Mouse (Mus musculus): ENCODE results near the gene Atxn1. TPM values are rescaled to one million over a fixed set of nuclear protein-coding genes. Genes with fewer than 3 reads are reported as not detected.

Gene Atxn1
- total and polyA plus RNA-seq, 3 experiments = 0.39 to 1.1 TPM; not detected in 1

GRCm38 (mm10) chr13:45865620-45866019 lies 99.2 kb downstream of the Atxn1 start:
- Histone ChIP-seq H3K27ac (ENCODE audit: control insufficient read depth, low read depth, low read length) (no peak overlapping the region), H3K9me3 (replicated peaks; ENCODE audit: insufficient read depth, low read length) (no peaks in the 10 kb centered on the region), H3K9ac (ENCODE audit: control insufficient read depth, low read depth, low read length, poor library complexity, severe bottlenecking) (no peak overlapping the region), H3K4me3 (ENCODE audit: control insufficient read depth in 1 of 2, insufficient read depth in 1 of 2, low read depth in 2 of 2, low read length in 2 of 2) (no peak overlapping the region), H3K36me3 (ENCODE audit: control insufficient read depth in 1 of 2, insufficient read depth in 2 of 2, low read length in 2 of 2) (peaks cover 0 to 7% of the 10 kb centered on the region in 2 experiments; a peak in 2 of 4 replicates), H3K4me1 (ENCODE audit: control insufficient read depth in 1 of 2, insufficient read depth in 2 of 2, low read length in 2 of 2) (peaks cover 4 to 15% of the 10 kb centered on the region in 2 experiments; a peak in 3 of 4 replicates), H3K79me2 (ENCODE audit: control insufficient read depth, insufficient read depth, low read length, poor library complexity) (no peaks in the 10 kb centered on the region), H3K27me3 (ENCODE audit: control insufficient read depth in 1 of 2, insufficient read depth in 2 of 2, low read length in 2 of 2) (no peaks in the 10 kb centered on the region)
- no peak for DNase-seq (ENCODE audit: low read depth, low spot score)
- TF ChIP-seq ZKSCAN1 (IDR thresholded peaks at IDR 0.05; ENCODE audit: low read depth, low read length) (no peak), JUND (IDR thresholded peaks at IDR 0.05; ENCODE audit: low read depth, low read length) (no peak), NRF1 (IDR thresholded peaks at IDR 0.05; ENCODE audit: insufficient read depth, low read depth, low read length, poor library complexity, severe bottlenecking) (no peak), MAFK (IDR thresholded peaks at IDR 0.05; ENCODE audit: borderline replicate concordance, low read depth, low read length) (no peak), UBTF (IDR thresholded peaks at IDR 0.05; ENCODE audit: borderline replicate concordance, insufficient read depth, low read depth, low read length) (no peak), MAX (IDR thresholded peaks at IDR 0.05; ENCODE audit: low read length) (no peak), E2F4 (IDR thresholded peaks at IDR 0.05; ENCODE audit: borderline replicate concordance, low read depth, low read length) (no peak), TBP (IDR thresholded peaks at IDR 0.05; ENCODE audit: low read depth, low read length) (no peak), EP300 (IDR thresholded peaks at IDR 0.05; ENCODE audit: low read depth in 1 of 2, low read length in 2 of 2) (no peak), TCF12 (IDR thresholded peaks at IDR 0.05; ENCODE audit: low read depth, low read length) (no peak), RAD21 (IDR thresholded peaks at IDR 0.05; ENCODE audit: low read depth, low read length) (no peak), SMC3 (IDR thresholded peaks at IDR 0.05; ENCODE audit: low read depth, low read length) (no peak), CHD1 (IDR thresholded peaks at IDR 0.05; ENCODE audit: low read depth, low read length) (no peak), ZMIZ1 (IDR thresholded peaks at IDR 0.05; ENCODE audit: low read depth, low read length) (no peak), GABPA (IDR thresholded peaks at IDR 0.05; ENCODE audit: low read depth, low read length) (no peak), MXI1 (IDR thresholded peaks at IDR 0.05; ENCODE audit: low read depth, low read length) (no peak), MAZ (IDR thresholded peaks at IDR 0.05; ENCODE audit: low read depth, low read length) (no peak), ELF1 (IDR thresholded peaks at IDR 0.05; ENCODE audit: low read depth, low read length) (no peak), USF1 (IDR thresholded peaks at IDR 0.05; ENCODE audit: low read depth, low read length) (no peak), RCOR1 (IDR thresholded peaks at IDR 0.05; ENCODE audit: low read depth, low read length) (no peak)

GRCm38 (mm10) chr13:45863779-45864178 lies 101.0 kb downstream of the Atxn1 start:
- Histone ChIP-seq H3K9ac (ENCODE audit: control insufficient read depth, low read depth, low read length, poor library complexity, severe bottlenecking) (no peak overlapping the region), H3K36me3 (ENCODE audit: control insufficient read depth in 1 of 2, insufficient read depth in 2 of 2, low read length in 2 of 2) (peaks cover 0 to 7% of the 10 kb centered on the region in 2 experiments; a peak in 2 of 4 replicates), H3K4me3 (ENCODE audit: control insufficient read depth in 1 of 2, insufficient read depth in 1 of 2, low read depth in 2 of 2, low read length in 2 of 2) (no peak overlapping the region), H3K27me3 (ENCODE audit: control insufficient read depth in 1 of 2, insufficient read depth in 2 of 2, low read length in 2 of 2) (no peaks in the 10 kb centered on the region), H3K9me3 (replicated peaks; ENCODE audit: insufficient read depth, low read length) (no peaks in the 10 kb centered on the region), H3K27ac (ENCODE audit: control insufficient read depth, low read depth, low read length) (no peak overlapping the region), H3K4me1 (ENCODE audit: control insufficient read depth in 1 of 2, insufficient read depth in 2 of 2, low read length in 2 of 2) (peaks cover 4 to 20% of the 10 kb centered on the region in 2 experiments; a peak in 3 of 4 replicates), H3K79me2 (ENCODE audit: control insufficient read depth, insufficient read depth, low read length, poor library complexity) (no peaks in the 10 kb centered on the region)
- no peak for TF ChIP-seq MYB (IDR thresholded peaks at IDR 0.05; ENCODE audit: low read depth, low read length)
- TF ChIP-seq RAD21 (IDR thresholded peaks at IDR 0.05; ENCODE audit: low read depth, low read length) = no peak
- no peak for TF ChIP-seq POLR2AphosphoS5 (IDR thresholded peaks at IDR 0.05; ENCODE audit: borderline replicate concordance, low read depth, low read length)
- no peak for TF ChIP-seq RCOR1 (IDR thresholded peaks at IDR 0.05; ENCODE audit: low read depth, low read length)
- no peak for TF ChIP-seq ZKSCAN1 (IDR thresholded peaks at IDR 0.05; ENCODE audit: low read depth, low read length)
- no peak for TF ChIP-seq MXI1 (IDR thresholded peaks at IDR 0.05; ENCODE audit: low read depth, low read length)
- TF ChIP-seq E2F4 (IDR thresholded peaks at IDR 0.05; ENCODE audit: borderline replicate concordance, low read depth, low read length) = no peak
- TF ChIP-seq USF2 (IDR thresholded peaks at IDR 0.05; ENCODE audit: borderline replicate concordance in 1 of 2, insufficient read depth in 1 of 2, low read depth in 1 of 2, low read length in 2 of 2) = no peak
- no peak for TF ChIP-seq ZC3H11A (IDR thresholded peaks at IDR 0.05; ENCODE audit: low read depth, low read length)
- TF ChIP-seq SIN3A (IDR thresholded peaks at IDR 0.05; ENCODE audit: low read length) = no peak
- TF ChIP-seq GABPA (IDR thresholded peaks at IDR 0.05; ENCODE audit: low read depth, low read length) = no peak
- TF ChIP-seq SMC3 (IDR thresholded peaks at IDR 0.05; ENCODE audit: low read depth, low read length) = no peak
- TF ChIP-seq ZMIZ1 (IDR thresholded peaks at IDR 0.05; ENCODE audit: low read depth, low read length) = no peak
- TF ChIP-seq MAX (IDR thresholded peaks at IDR 0.05; ENCODE audit: low read length) = no peak
- no peak for TF ChIP-seq ELF1 (IDR thresholded peaks at IDR 0.05; ENCODE audit: low read depth, low read length)
- TF ChIP-seq JUND (IDR thresholded peaks at IDR 0.05; ENCODE audit: low read depth, low read length) = no peak
- no peak for TF ChIP-seq POLR2A (IDR thresholded peaks at IDR 0.05; ENCODE audit: control insufficient read depth in 1 of 2, insufficient read depth in 1 of 2, low read depth in 1 of 2, low read length in 2 of 2, poor library complexity in 1 of 2)
- TF ChIP-seq UBTF (IDR thresholded peaks at IDR 0.05; ENCODE audit: borderline replicate concordance, insufficient read depth, low read depth, low read length) = no peak
- no peak for DNase-seq (ENCODE audit: low read depth, low spot score)
